Mouse (Mus musculus) adrenal gland, postnatal 4 days (tissue): ENCODE results near the gene Hoxb13. TPM values are rescaled to one million over a fixed set of nuclear protein-coding genes. Genes with fewer than 3 reads are reported as not detected.

Source experiments
- DNase-seq, 2 experiments: peaks; one replicate each; pipeline ENCODE4 v3.0.0; 2021 to 2022; ENCODE audit warnings: low spot score in 2 of 2, mixed read lengths in 2 of 2
- total RNA-seq, 2 experiments: library from RNA; stranded (reverse); gene quantifications; 2 replicates each; pipeline ENCODE4 v1.2.3; 2021

Gene Hoxb13
- total RNA-seq, 2 experiments from 2014 or later = not detected

- no peak for DNase-seq
These were observed 4.2 kb upstream of the Hoxb13 start for GRCm38 (mm10) chr11:96189810-96190522.

GRCm38 (mm10) chr11:96191132-96191531 is 3.0 kb upstream of the Hoxb13 start:
- no peak for DNase-seq

DNA sequence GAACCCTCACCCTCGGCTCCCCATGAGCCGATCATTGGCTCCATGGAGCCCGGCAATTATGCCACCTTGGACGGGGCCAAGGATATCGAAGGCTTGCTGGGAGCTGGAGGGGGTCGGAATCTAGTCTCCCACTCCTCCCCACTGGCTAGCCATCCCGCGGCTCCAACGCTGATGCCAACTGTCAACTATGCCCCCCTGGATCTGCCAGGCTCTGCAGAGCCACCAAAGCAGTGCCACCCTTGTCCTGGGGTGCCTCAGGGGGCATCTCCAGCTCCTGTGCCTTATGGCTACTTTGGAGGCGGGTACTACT is 240 bp downstream of the Hoxb13 start:
- DNase-seq = no peak

GRCm38 (mm10) chr11:96194961-96195640 is 985 bp downstream of the Hoxb13 start:
- no peak for DNase-seq

DNA sequence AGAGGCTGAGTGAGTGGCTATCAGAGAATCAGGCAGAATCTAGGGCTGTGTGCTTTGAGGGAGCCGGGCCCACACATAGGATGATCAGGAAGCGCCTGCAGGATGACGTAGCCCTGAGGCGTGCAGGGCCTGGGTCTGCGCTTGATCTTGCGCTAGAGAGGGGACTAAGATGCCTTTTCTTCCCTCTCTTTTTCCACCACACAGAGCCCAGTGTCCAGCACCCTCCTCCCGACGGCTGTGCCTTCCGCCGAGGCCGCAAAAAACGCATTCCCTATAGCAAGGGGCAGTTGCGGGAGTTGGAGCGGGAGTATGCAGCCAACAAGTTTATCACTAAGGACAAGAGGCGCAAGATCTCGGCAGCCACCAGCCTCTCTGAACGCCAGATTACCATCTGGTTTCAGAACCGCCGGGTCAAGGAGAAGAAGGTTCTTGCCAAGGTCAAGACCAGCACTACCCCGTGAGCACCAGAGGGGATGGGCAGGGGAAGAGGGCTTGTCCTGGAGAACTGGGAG is 1.7 kb downstream of the Hoxb13 start:
- no peak for DNase-seq

GRCm38 (mm10) chr11:96198642-96199041 is 4.5 kb downstream of the Hoxb13 start:
- DNase-seq = no peak

DNA sequence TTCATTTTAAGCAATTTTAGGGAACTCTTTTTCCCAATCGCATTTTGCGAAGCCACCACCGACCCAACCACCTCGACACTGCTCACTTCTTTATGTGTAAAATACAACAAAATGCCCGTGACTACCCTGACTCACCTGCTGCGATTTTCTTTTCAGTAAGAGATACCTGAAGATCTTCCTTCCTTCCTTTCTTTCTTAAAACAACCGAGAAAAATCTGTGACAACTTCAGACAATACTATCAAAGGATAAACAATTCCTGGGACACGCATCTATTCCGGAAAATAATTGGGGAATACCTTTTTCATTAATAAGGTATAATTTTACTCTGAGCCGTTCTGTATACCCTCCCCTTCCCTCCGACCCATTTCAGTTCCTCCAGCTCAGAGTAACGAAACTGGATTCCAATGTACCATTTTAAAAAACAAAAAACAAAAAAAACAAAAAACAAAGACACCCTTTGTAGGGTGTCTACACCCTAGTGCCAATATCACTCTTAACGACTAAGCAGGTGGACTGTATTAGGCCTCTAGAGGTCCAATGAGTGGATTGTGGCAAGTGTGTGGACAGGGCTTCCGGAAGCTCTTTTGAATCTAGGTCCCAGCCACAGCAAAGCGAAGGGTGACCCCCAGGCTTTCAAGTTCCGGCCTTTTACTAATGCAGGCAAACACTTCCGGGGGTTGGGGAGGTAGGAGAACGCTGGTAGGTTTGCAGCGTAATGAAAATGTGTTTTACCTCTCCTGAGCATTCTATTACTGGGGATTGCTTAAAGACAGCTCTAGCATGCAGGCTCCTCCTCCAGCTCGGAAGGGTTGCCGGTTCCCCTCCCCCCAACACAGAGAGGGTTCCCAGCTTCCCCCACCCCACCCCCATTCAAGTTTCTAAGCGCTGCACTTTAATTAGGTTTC is 5.3 kb downstream of the Hoxb13 start:
- no peak for DNase-seq

DNA sequence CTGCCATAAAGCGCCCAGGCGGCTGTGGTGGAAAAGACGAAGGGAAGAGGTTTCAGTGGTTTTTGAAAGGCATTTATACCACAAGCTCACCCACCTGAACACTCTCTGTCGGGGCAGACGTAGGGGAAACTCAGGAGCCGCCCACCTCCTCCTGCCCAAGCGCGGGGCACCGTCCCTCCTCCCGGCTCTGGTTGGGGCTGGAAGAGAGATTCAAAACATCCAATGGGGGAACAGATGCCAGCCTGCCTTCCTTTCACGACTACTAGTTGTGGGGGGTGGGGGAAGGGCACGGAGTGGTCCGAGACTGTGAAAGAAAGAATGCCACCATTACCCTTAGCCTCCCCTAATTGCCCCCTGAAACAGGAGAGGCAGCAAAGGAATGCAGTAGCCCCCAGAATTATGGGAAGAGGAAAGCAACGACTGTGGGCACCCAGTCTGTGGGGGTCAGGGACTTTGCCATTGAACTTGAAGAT is 6.1 kb downstream of the Hoxb13 start:
- no peak for DNase-seq

GRCm38 (mm10) chr11:96201741-96202140 is 7.6 kb downstream of the Hoxb13 start:
- DNase-seq = no peak

DNA sequence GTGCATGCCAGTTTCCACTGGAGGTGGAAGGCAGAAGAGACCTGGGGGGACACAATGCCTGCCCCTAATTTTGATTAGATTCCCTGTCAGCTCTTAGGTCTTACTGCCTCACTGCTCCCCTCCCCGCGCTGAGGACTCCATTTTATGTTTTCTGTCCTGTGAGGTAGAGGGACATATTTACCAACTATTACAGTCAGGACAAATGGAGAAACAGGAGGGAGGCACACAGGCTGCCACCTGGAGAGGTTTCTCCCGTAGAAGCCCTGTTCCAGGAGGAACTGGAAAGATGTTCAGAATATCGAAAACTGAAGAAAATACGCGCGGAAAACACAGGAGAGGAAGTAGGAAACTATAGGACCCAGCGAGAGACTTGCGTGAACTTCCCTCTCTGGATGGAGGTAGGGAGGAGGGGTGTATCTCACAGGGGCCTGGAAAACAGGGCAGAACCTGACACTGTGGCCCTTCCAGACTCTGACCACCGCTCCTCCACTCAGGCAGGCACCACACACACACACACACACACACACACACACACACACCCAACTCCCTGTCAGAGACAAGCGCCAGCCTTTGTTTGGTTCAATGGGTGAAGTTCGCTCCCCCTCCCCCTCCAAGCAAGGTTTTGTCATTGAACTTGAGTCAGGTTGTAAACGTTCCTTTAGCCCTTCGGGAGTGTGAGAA is 8.4 kb downstream of the Hoxb13 start:
- no peak for DNase-seq

- no peak for DNase-seq
These were observed 9.2 kb downstream of the Hoxb13 start for GRCm38 (mm10) chr11:96203182-96203788.

DNA sequence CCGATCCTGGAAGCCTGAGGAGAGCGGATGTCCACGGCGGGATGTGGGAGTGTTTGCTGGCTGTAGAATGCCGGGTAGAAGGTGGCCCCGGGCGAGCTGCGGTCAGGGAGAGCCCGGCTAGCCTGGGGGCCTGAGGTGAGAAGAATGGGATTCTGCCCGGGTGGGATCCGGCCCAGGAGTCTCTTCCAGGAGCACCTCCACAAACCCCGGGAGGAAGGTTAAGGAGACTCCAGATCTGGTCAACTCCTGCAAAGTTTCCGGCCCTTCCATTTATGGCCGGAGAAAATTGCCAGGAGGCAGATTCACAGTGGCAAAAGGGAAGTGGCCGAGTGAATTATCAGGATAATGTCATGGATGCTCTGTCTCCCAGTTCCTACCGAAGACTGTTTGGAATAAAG is 9.7 kb downstream of the Hoxb13 start:
- DNase-seq = no peak

- DNase-seq = no peak
These were observed 10.2 kb downstream of the Hoxb13 start for GRCm38 (mm10) chr11:96204351-96204750.

GRCm38 (mm10) chr11:96205426-96206131 is 11.5 kb downstream of the Hoxb13 start:
- no peak for DNase-seq

GRCm38 (mm10) chr11:96223813-96224212 is 29.7 kb downstream of the Hoxb13 start:
- DNase-seq = no peak

- no peak for DNase-seq
These were observed 33.6 kb downstream of the Hoxb13 start for GRCm38 (mm10) chr11:96227676-96228075.

DNA sequence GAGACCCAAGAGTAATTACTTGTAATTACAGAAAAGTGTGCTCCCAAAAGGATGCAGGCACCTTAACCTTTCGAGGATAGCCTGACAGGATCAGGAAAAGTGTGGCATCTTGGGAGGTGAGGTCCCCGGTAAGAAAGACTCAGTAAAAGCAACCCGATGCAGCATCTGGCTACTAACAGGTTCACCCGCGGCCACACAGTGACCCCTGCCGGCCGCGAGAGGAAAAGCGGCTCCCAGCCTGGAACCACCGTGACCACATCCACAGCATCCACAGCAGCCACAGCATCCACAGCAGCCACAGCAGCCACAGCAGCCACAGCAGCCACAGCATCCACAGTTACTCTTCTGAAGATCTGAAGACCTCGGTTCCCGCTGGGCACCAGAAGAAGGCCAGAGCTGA is 40.8 kb downstream of the Hoxb13 start:
- peak in 1 of 2 experiments; percentile 26 for DNase-seq

DNA sequence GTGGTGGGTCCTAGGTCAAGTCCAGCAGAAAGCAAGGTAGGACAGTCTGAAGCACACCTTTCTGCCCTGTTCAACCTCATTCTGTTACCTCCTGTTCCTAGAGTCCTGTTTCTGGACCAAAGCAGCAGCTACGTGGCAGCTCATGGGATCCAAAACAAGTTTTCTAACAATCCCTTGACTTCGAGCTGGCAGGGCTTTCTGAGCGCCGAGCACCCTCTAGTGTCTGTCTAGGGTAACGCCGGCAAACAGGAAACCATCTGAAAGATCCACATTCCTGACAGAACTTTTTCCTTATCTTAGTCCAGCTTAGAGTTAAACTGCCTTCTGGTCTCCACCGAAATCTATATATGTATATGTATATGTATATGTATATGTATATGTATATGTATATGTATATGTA is 46.1 kb downstream of the Hoxb13 start:
- DNase-seq = no peak
